Comparison of ENCODE assay signal across 8 mouse cellular contexts in genomic region chr19:18631161-18631643, GRCm38 (mm10). TPM values are rescaled to one million over a fixed set of nuclear protein-coding genes. Genes with fewer than 3 reads are reported as not detected.
DNase-seq lines count a peak whose midpoint lies in the region; ATAC-seq and TF ChIP-seq lines count a peak whose summit lies in the region.

No protein-coding gene starts in this region.

- H3K4me1 ChIP-seq in embryonic facial prominence, embryonic 13.5 days, result peaks cover 18% of the 10 kb centered on the region; the same call in 1 of the 2 replicates
- H3K4me1 ChIP-seq in heart, embryonic 10.5 days, result no peaks in the 10 kb centered on the region
- peaks cover 15% of the 10 kb centered on the region for H3K4me1 ChIP-seq in liver, adult 2 months (ENCODE audit: control insufficient read depth, insufficient read depth, low read length)
- H3K4me1 ChIP-seq in midbrain, embryonic 16.5 days (ENCODE audit: control insufficient read depth, insufficient read depth, low read length), result peaks cover 9% of the 10 kb centered on the region
- 0 out of 2 replicates have a peak, but pooled peaks cover 7% of the 10 kb centered on the region for H3K4me1 ChIP-seq in stomach, embryonic 14.5 days (ENCODE audit: control insufficient read depth, insufficient read depth, low read length)

- H3K4me3 ChIP-seq in embryonic facial prominence, embryonic 13.5 days, result peak overlapping the region; percentile 82
- peak overlapping the region; percentile 84 for H3K4me3 ChIP-seq in heart, embryonic 10.5 days
- peak overlapping the region; percentile 80 for H3K4me3 ChIP-seq in liver, adult 2 months (ENCODE audit: insufficient read depth, low read depth, low read length)
- H3K4me3 ChIP-seq in midbrain, embryonic 16.5 days (ENCODE audit: low read depth, low read length), result peak overlapping the region; percentile 84
- peak overlapping the region; percentile 86 for H3K4me3 ChIP-seq in stomach, embryonic 14.5 days (ENCODE audit: low read depth, low read length)

- no peaks in the 10 kb centered on the region for H3K9me3 ChIP-seq in embryonic facial prominence, embryonic 13.5 days
- no peaks in the 10 kb centered on the region for H3K9me3 ChIP-seq in heart, embryonic 10.5 days
- H3K9me3 ChIP-seq in midbrain, embryonic 16.5 days (replicated peaks; ENCODE audit: control insufficient read depth, low read length, poor library complexity, severe bottlenecking), result no peaks in the 10 kb centered on the region
- H3K9me3 ChIP-seq in stomach, embryonic 14.5 days (ENCODE audit: control insufficient read depth, low read depth, low read length), result no peaks in the 10 kb centered on the region

- no peak for TF ChIP-seq CTCF in liver, adult 2 months (IDR thresholded peaks at IDR 0.05; ENCODE audit: low read depth, low read length)

- no peaks in the 10 kb centered on the region for H3K27me3 ChIP-seq in embryonic facial prominence, embryonic 13.5 days
- H3K27me3 ChIP-seq in heart, embryonic 10.5 days (ENCODE audit: insufficient read depth, poor library complexity, severe bottlenecking), result peaks cover 14% of the 10 kb centered on the region
- no peaks in the 10 kb centered on the region for H3K27me3 ChIP-seq in liver, adult 2 months (ENCODE audit: control insufficient read depth, insufficient read depth, low read length)
- H3K27me3 ChIP-seq in midbrain, embryonic 16.5 days (ENCODE audit: control insufficient read depth, insufficient read depth, low read depth, low read length), result no peaks in the 10 kb centered on the region
- H3K27me3 ChIP-seq in stomach, embryonic 14.5 days (ENCODE audit: control insufficient read depth, insufficient read depth, low read length), result no peaks in the 10 kb centered on the region

- DNase-seq in cerebellum, adult 18-20 months, result peak; percentile 52 to 63
- DNase-seq in cerebellum, adult 8-10 months, result no peak
- peak; percentile 86 for DNase-seq in heart, embryonic 10.5 days (ENCODE audit: low spot score)
- peak; percentile 52 to 60 for DNase-seq in kidney, adult 8-10 months
- peak; percentile 61 for DNase-seq in liver, adult 2 months (ENCODE audit: extremely low read depth, low read depth, low spot score)

- peak overlapping the region; percentile 64 for H3K27ac ChIP-seq in embryonic facial prominence, embryonic 13.5 days
- peak overlapping the region; percentile 89 for H3K27ac ChIP-seq in heart, embryonic 10.5 days
- peak overlapping the region; percentile 82 for H3K27ac ChIP-seq in liver, adult 2 months (replicated peaks; ENCODE audit: insufficient read depth, low read depth, low read length)
- H3K27ac ChIP-seq in midbrain, embryonic 16.5 days (ENCODE audit: low read length), result peak overlapping the region; percentile 53; the same call in 1 of the 2 replicates
- H3K27ac ChIP-seq in stomach, embryonic 14.5 days (ENCODE audit: low read length), result peak overlapping the region; percentile 81

- 0% methylated on average over 40 of the region's 40 CpGs for WGBS in embryonic facial prominence, embryonic 13.5 days
- WGBS in heart, embryonic 10.5 days, result under 1% methylated on average over 40 of the region's 40 CpGs
- under 1% methylated on average over 40 of the region's 40 CpGs for WGBS in liver, adult 2 months
- under 1% methylated on average over 40 of the region's 40 CpGs for WGBS in midbrain, embryonic 16.5 days
- under 1% methylated on average over 40 of the region's 40 CpGs for WGBS in stomach, embryonic 14.5 days

- TF ChIP-seq POLR2A in liver, adult 2 months (IDR thresholded peaks at IDR 0.05; ENCODE audit: extremely low read depth, insufficient read depth, low read length), result no peak

- H3K36me3 ChIP-seq in embryonic facial prominence, embryonic 13.5 days, result no peaks in the 10 kb centered on the region
- no peaks in the 10 kb centered on the region for H3K36me3 ChIP-seq in heart, embryonic 10.5 days
- peaks cover 2% of the 10 kb centered on the region; the same call in 1 of the 2 replicates for H3K36me3 ChIP-seq in liver, adult 2 months (ENCODE audit: control insufficient read depth, insufficient read depth, low read length)
- H3K36me3 ChIP-seq in midbrain, embryonic 16.5 days (ENCODE audit: control insufficient read depth, insufficient read depth, low read length), result no peaks in the 10 kb centered on the region
- no peaks in the 10 kb centered on the region for H3K36me3 ChIP-seq in stomach, embryonic 14.5 days (ENCODE audit: control insufficient read depth, insufficient read depth, low read length)

- H3K9ac ChIP-seq in embryonic facial prominence, embryonic 13.5 days, result peak overlapping the region; percentile 79
- peak overlapping the region; percentile 89 for H3K9ac ChIP-seq in liver, adult 2 months (ENCODE audit: low read depth, low read length)
- peak overlapping the region; percentile 73 for H3K9ac ChIP-seq in midbrain, embryonic 16.5 days (ENCODE audit: low read depth, low read length)
- peak overlapping the region; percentile 76 for H3K9ac ChIP-seq in stomach, embryonic 14.5 days (replicated peaks; ENCODE audit: low read depth, low read length)

- ATAC-seq in embryonic facial prominence, embryonic 13.5 days (ENCODE audit: insufficient number of reproducible peaks, insufficient read depth, low FRiP score, low TSS enrichment, low read depth), result peak; percentile 59; the same call in 1 of the 2 replicates
- ATAC-seq in midbrain, embryonic 16.5 days, result peak; percentile 67
- peak; percentile 71 for ATAC-seq in stomach, embryonic 14.5 days (ENCODE audit: insufficient number of reproducible peaks, insufficient read depth, low FRiP score, low read depth)

- H3K79me2 ChIP-seq in liver, adult 2 months (ENCODE audit: control insufficient read depth, insufficient read depth, low read length), result peaks cover 21% of the 10 kb centered on the region; the same call in 1 of the 2 replicates

- peak overlapping the region; percentile 86 for H3K4me2 ChIP-seq in embryonic facial prominence, embryonic 13.5 days
- peak overlapping the region; percentile 99 for H3K4me2 ChIP-seq in midbrain, embryonic 16.5 days (ENCODE audit: low read length)
- H3K4me2 ChIP-seq in stomach, embryonic 14.5 days (replicated peaks; ENCODE audit: low read depth, low read length), result peak overlapping the region; percentile 66

RNA-seq across cellular contexts. Expression of gene Ostf1, which starts 0.4 kb away (rescaled TPM):
- 65.1 and 68.4 TPM in 2 replicates for polyA plus RNA-seq in embryonic facial prominence, embryonic 13.5 days (2015; fragmentation: Nextera tagmentation; extraction: Ambion mirVana)
- 58.0 and 62.4 TPM in 2 replicates for polyA plus RNA-seq in heart, embryonic 10.5 days (2016; fragmentation: Nextera tagmentation; extraction: Ambion mirVana)
- total RNA-seq in liver, adult 2 months (2014; rRNA removed), result 42.5 and 53.0 TPM in 2 replicates
- polyA plus RNA-seq in liver, adult 2 months (2012; rRNA removed), result 26.5 and 29.6 TPM in 2 replicates
- 32.1 and 32.2 TPM in 2 replicates for polyA plus RNA-seq in midbrain, embryonic 16.5 days (2015; fragmentation: Nextera tagmentation; extraction: Ambion mirVana)
- polyA plus RNA-seq in stomach, embryonic 14.5 days (2014; fragmentation: Nextera tagmentation; extraction: Ambion mirVana), result 70.4 and 71.3 TPM in 2 replicates

RNA-seq across cellular contexts. Expression of gene Nmrk1, which starts 0.5 kb away (rescaled TPM):
- 19.4 and 25.0 TPM in 2 replicates for polyA plus RNA-seq in embryonic facial prominence, embryonic 13.5 days (2015; fragmentation: Nextera tagmentation; extraction: Ambion mirVana)
- polyA plus RNA-seq in heart, embryonic 10.5 days (2016; fragmentation: Nextera tagmentation; extraction: Ambion mirVana), result 6.0 and 6.7 TPM in 2 replicates
- 32.2 and 47.4 TPM in 2 replicates for total RNA-seq in liver, adult 2 months (2014; rRNA removed)
- polyA plus RNA-seq in liver, adult 2 months (2012; rRNA removed), result 12.6 and 21.9 TPM in 2 replicates
- polyA plus RNA-seq in midbrain, embryonic 16.5 days (2015; fragmentation: Nextera tagmentation; extraction: Ambion mirVana), result 6.2 and 6.7 TPM in 2 replicates
- 13.9 and 14.8 TPM in 2 replicates for polyA plus RNA-seq in stomach, embryonic 14.5 days (2014; fragmentation: Nextera tagmentation; extraction: Ambion mirVana)

RNA-seq across cellular contexts. Expression of gene Carnmt1, which starts 39.4 kb away (rescaled TPM):
- polyA plus RNA-seq in embryonic facial prominence, embryonic 13.5 days (2015; fragmentation: Nextera tagmentation; extraction: Ambion mirVana), result 27.4 and 37.3 TPM in 2 replicates
- polyA plus RNA-seq in heart, embryonic 10.5 days (2016; fragmentation: Nextera tagmentation; extraction: Ambion mirVana), result 24.4 and 33.3 TPM in 2 replicates
- 10.9 and 11.9 TPM in 2 replicates for total RNA-seq in liver, adult 2 months (2014; rRNA removed)
- 4.7 and 5.4 TPM in 2 replicates for polyA plus RNA-seq in liver, adult 2 months (2012; rRNA removed)
- 10.1 and 10.7 TPM in 2 replicates for polyA plus RNA-seq in midbrain, embryonic 16.5 days (2015; fragmentation: Nextera tagmentation; extraction: Ambion mirVana)
- 31.0 and 33.4 TPM in 2 replicates for polyA plus RNA-seq in stomach, embryonic 14.5 days (2014; fragmentation: Nextera tagmentation; extraction: Ambion mirVana)
